Mouse (Mus musculus): ENCODE measurements around the gene Pxk. TPM values are rescaled to one million over a fixed set of nuclear protein-coding genes. Genes with fewer than 3 reads are reported as not detected.

Pxk gene
- polyA plus RNA-seq, 1 experiment from 2014 or later: 44.7 TPM

GRCm38 (mm10) chr14:8146611-8147223 is 48.7 kb downstream of the Pxk start:
- Histone ChIP-seq H3K36me3 (ENCODE audit: control insufficient read depth, insufficient read depth, low read length) (peaks cover 4% of the 10 kb centered on the region; the same call in 1 of the 2 replicates), H3K4me3 (replicated peaks; ENCODE audit: low read length) (no peak overlapping the region), H3K4me1 (ENCODE audit: control insufficient read depth, insufficient read depth, low read length) (no peaks in the 10 kb centered on the region), H3K4me2 (ENCODE audit: low read depth, low read length) (no peak overlapping the region), H3K9ac (ENCODE audit: low read length) (no peak overlapping the region), H3K27ac (ENCODE audit: low read length) (peak overlapping the region; percentile 10; the same call in 1 of the 2 replicates), H3K27me3 (ENCODE audit: control insufficient read depth, insufficient read depth, low read length) (no peaks in the 10 kb centered on the region), H3K9me3 (replicated peaks; ENCODE audit: control insufficient read depth, low read length) (no peaks in the 10 kb centered on the region)
- ATAC-seq (ENCODE audit: insufficient read depth, low FRiP score): peak; percentile 80; the same call in 1 of the 2 replicates
- WGBS: 77% methylated on average over 10 of the region's 11 CpGs

GRCm38 (mm10) chr14:8148842-8149241 is 50.8 kb downstream of the Pxk start:
- Histone ChIP-seq H3K27ac (ENCODE audit: low read length) (no peak overlapping the region), H3K4me1 (ENCODE audit: control insufficient read depth, insufficient read depth, low read length) (no peaks in the 10 kb centered on the region), H3K36me3 (ENCODE audit: control insufficient read depth, insufficient read depth, low read length) (peaks cover 4% of the 10 kb centered on the region; the same call in 1 of the 2 replicates), H3K4me2 (ENCODE audit: low read depth, low read length) (no peak overlapping the region), H3K9me3 (replicated peaks; ENCODE audit: control insufficient read depth, low read length) (no peaks in the 10 kb centered on the region), H3K27me3 (ENCODE audit: control insufficient read depth, insufficient read depth, low read length) (no peaks in the 10 kb centered on the region), H3K4me3 (replicated peaks; ENCODE audit: low read length) (no peak overlapping the region), H3K9ac (ENCODE audit: low read length) (no peak overlapping the region)
- no peak for ATAC-seq (ENCODE audit: insufficient read depth, low FRiP score)
- WGBS: 78% methylated on average over 8 of the region's 8 CpGs

GRCm38 (mm10) chr14:8151757-8152156 is 53.7 kb downstream of the Pxk start:
- Histone ChIP-seq H3K27ac (ENCODE audit: low read length) (no peak overlapping the region), H3K27me3 (ENCODE audit: control insufficient read depth, insufficient read depth, low read length) (no peaks in the 10 kb centered on the region), H3K4me1 (ENCODE audit: control insufficient read depth, insufficient read depth, low read length) (no peaks in the 10 kb centered on the region), H3K9me3 (replicated peaks; ENCODE audit: control insufficient read depth, low read length) (no peaks in the 10 kb centered on the region), H3K4me3 (replicated peaks; ENCODE audit: low read length) (no peak overlapping the region), H3K36me3 (ENCODE audit: control insufficient read depth, insufficient read depth, low read length) (no peaks in the 10 kb centered on the region), H3K9ac (ENCODE audit: low read length) (no peak overlapping the region), H3K4me2 (ENCODE audit: low read depth, low read length) (no peak overlapping the region)
- ATAC-seq (ENCODE audit: insufficient read depth, low FRiP score): no peak
- 95% methylated on average over 5 of the region's 5 CpGs for WGBS

- 83% methylated on average over 3 of the region's 3 CpGs for WGBS
- H3K4me2 ChIP-seq (ENCODE audit: low read depth, low read length): no peak overlapping the region
- H3K4me3 ChIP-seq (replicated peaks; ENCODE audit: low read length): no peak overlapping the region
- no peaks in the 10 kb centered on the region for H3K4me1 ChIP-seq (ENCODE audit: control insufficient read depth, insufficient read depth, low read length)
- ATAC-seq (ENCODE audit: insufficient read depth, low FRiP score): no peak
- no peak overlapping the region for H3K27ac ChIP-seq (ENCODE audit: low read length)
- H3K36me3 ChIP-seq (ENCODE audit: control insufficient read depth, insufficient read depth, low read length): no peaks in the 10 kb centered on the region
- no peak overlapping the region for H3K9ac ChIP-seq (ENCODE audit: low read length)
- H3K27me3 ChIP-seq (ENCODE audit: control insufficient read depth, insufficient read depth, low read length): no peaks in the 10 kb centered on the region
- H3K9me3 ChIP-seq (replicated peaks; ENCODE audit: control insufficient read depth, low read length): no peaks in the 10 kb centered on the region
Measured at GRCm38 (mm10) chr14:8154072-8154471, 56.1 kb downstream of the Pxk start.

GRCm38 (mm10) chr14:8156947-8157346 is 58.9 kb downstream of the Pxk start:
- Histone ChIP-seq H3K36me3 (ENCODE audit: control insufficient read depth, insufficient read depth, low read length) (0 out of 2 replicates have a peak, but pooled peaks cover 2% of the 10 kb centered on the region), H3K9me3 (replicated peaks; ENCODE audit: control insufficient read depth, low read length) (no peaks in the 10 kb centered on the region), H3K27ac (ENCODE audit: low read length) (no peak overlapping the region), H3K9ac (ENCODE audit: low read length) (no peak overlapping the region), H3K4me2 (ENCODE audit: low read depth, low read length) (no peak overlapping the region), H3K4me3 (replicated peaks; ENCODE audit: low read length) (no peak overlapping the region), H3K4me1 (ENCODE audit: control insufficient read depth, insufficient read depth, low read length) (no peaks in the 10 kb centered on the region), H3K27me3 (ENCODE audit: control insufficient read depth, insufficient read depth, low read length) (no peaks in the 10 kb centered on the region)
- no peak for ATAC-seq (ENCODE audit: insufficient read depth, low FRiP score)
- 34% methylated on average over 3 of the region's 3 CpGs for WGBS

- no peak overlapping the region for H3K4me3 ChIP-seq (replicated peaks; ENCODE audit: low read length)
- H3K4me1 ChIP-seq (ENCODE audit: control insufficient read depth, insufficient read depth, low read length): no peaks in the 10 kb centered on the region
- no peak overlapping the region for H3K27ac ChIP-seq (ENCODE audit: low read length)
- H3K36me3 ChIP-seq (ENCODE audit: control insufficient read depth, insufficient read depth, low read length): 0 out of 2 replicates have a peak, but pooled peaks cover 3% of the 10 kb centered on the region
- H3K4me2 ChIP-seq (ENCODE audit: low read depth, low read length): no peak overlapping the region
- no peak overlapping the region for H3K9ac ChIP-seq (ENCODE audit: low read length)
- no peaks in the 10 kb centered on the region for H3K9me3 ChIP-seq (replicated peaks; ENCODE audit: control insufficient read depth, low read length)
- ATAC-seq (ENCODE audit: insufficient read depth, low FRiP score): no peak
- H3K27me3 ChIP-seq (ENCODE audit: control insufficient read depth, insufficient read depth, low read length): no peaks in the 10 kb centered on the region
- WGBS: 81% methylated on average over 3 of the region's 3 CpGs
Measured at GRCm38 (mm10) chr14:8158721-8159120, 60.7 kb downstream of the Pxk start.

- WGBS: 77% methylated on average over 3 of the region's 3 CpGs
- no peak overlapping the region for H3K4me3 ChIP-seq (replicated peaks; ENCODE audit: low read length)
- 0 out of 2 replicates have a peak, but pooled peaks cover 3% of the 10 kb centered on the region for H3K36me3 ChIP-seq (ENCODE audit: control insufficient read depth, insufficient read depth, low read length)
- no peak overlapping the region for H3K27ac ChIP-seq (ENCODE audit: low read length)
- H3K4me2 ChIP-seq (ENCODE audit: low read depth, low read length): no peak overlapping the region
- no peaks in the 10 kb centered on the region for H3K9me3 ChIP-seq (replicated peaks; ENCODE audit: control insufficient read depth, low read length)
- no peak overlapping the region for H3K9ac ChIP-seq (ENCODE audit: low read length)
- no peaks in the 10 kb centered on the region for H3K4me1 ChIP-seq (ENCODE audit: control insufficient read depth, insufficient read depth, low read length)
- no peaks in the 10 kb centered on the region for H3K27me3 ChIP-seq (ENCODE audit: control insufficient read depth, insufficient read depth, low read length)
- no peak for ATAC-seq (ENCODE audit: insufficient read depth, low FRiP score)
Measured at GRCm38 (mm10) chr14:8159141-8159540, 61.1 kb downstream of the Pxk start.

- Histone ChIP-seq H3K9ac (ENCODE audit: low read length) (no peak overlapping the region), H3K4me3 (replicated peaks; ENCODE audit: low read length) (no peak overlapping the region), H3K27me3 (ENCODE audit: control insufficient read depth, insufficient read depth, low read length) (no peaks in the 10 kb centered on the region), H3K9me3 (replicated peaks; ENCODE audit: control insufficient read depth, low read length) (no peaks in the 10 kb centered on the region), H3K4me2 (ENCODE audit: low read depth, low read length) (no peak overlapping the region), H3K27ac (ENCODE audit: low read length) (no peak overlapping the region), H3K36me3 (ENCODE audit: control insufficient read depth, insufficient read depth, low read length) (peaks cover 11% of the 10 kb centered on the region), H3K4me1 (ENCODE audit: control insufficient read depth, insufficient read depth, low read length) (no peaks in the 10 kb centered on the region)
- ATAC-seq (ENCODE audit: insufficient read depth, low FRiP score): no peak
- 81% methylated on average over 2 of the region's 2 CpGs for whole genome bisulfite sequencing
Measured at GRCm38 (mm10) chr14:8161777-8162176, 63.8 kb downstream of the Pxk start.

- no peak overlapping the region for H3K27ac ChIP-seq (ENCODE audit: low read length)
- no peak overlapping the region for H3K4me2 ChIP-seq (ENCODE audit: low read depth, low read length)
- no peaks in the 10 kb centered on the region for H3K9me3 ChIP-seq (replicated peaks; ENCODE audit: control insufficient read depth, low read length)
- H3K27me3 ChIP-seq (ENCODE audit: control insufficient read depth, insufficient read depth, low read length): no peaks in the 10 kb centered on the region
- H3K9ac ChIP-seq (ENCODE audit: low read length): no peak overlapping the region
- no peak for ATAC-seq (ENCODE audit: insufficient read depth, low FRiP score)
- no peaks in the 10 kb centered on the region for H3K4me1 ChIP-seq (ENCODE audit: control insufficient read depth, insufficient read depth, low read length)
- H3K4me3 ChIP-seq (replicated peaks; ENCODE audit: low read length): no peak overlapping the region
- 79% methylated on average over 7 of the region's 7 CpGs for WGBS
- H3K36me3 ChIP-seq (ENCODE audit: control insufficient read depth, insufficient read depth, low read length): peaks cover 25% of the 10 kb centered on the region
Measured at GRCm38 (mm10) chr14:8164463-8164862, 66.5 kb downstream of the Pxk start.
